Mouse (Mus musculus) MEL (cell line): ENCODE results near the gene Sparcl1. TPM values are rescaled to one million over a fixed set of nuclear protein-coding genes. Genes with fewer than 3 reads are reported as not detected.

ENCODE experiments used
- DNase-seq: peaks from one replicate; pipeline ENCODE4 v3.0.0; 2011; ENCODE audit warnings: low read depth, low spot score
- H3K27ac ChIP-seq: 2 replicates; pipeline ENCODE4 v1.5.1; 2012; ENCODE audit warnings: low read depth, mild to moderate bottlenecking, control low read depth, low read length, moderate library complexity; ENCODE audit not compliant: control insufficient read depth
- H3K27me3 ChIP-seq, 2 experiments: fragments of 150-350 bp in 1 of 2; sonication (generic) in 1 of 2; 2 replicates each; pipeline ENCODE4 v1.6.1; 2012; ENCODE audit warnings: low read length in 2 of 2, mild to moderate bottlenecking in 2 of 2, improper control_type of control experiment in 1 of 2, moderate library complexity in 1 of 2; ENCODE audit not compliant: insufficient read depth in 2 of 2, control insufficient read depth in 1 of 2
- H3K36me3 ChIP-seq, 2 experiments: 2 replicates each; pipeline ENCODE4 v1.6.1; 2012 to 2014; ENCODE audit warnings: low read length in 2 of 2, improper control_type of control experiment in 1 of 2, inconsistent platforms in 1 of 2, mild to moderate bottlenecking in 1 of 2; ENCODE audit not compliant: insufficient read depth in 2 of 2, control insufficient read depth in 1 of 2
- H3K4me1 ChIP-seq, 2 experiments: fragments of 150-350 bp in 1 of 2; sonication (generic) in 1 of 2; 2 replicates each; pipeline ENCODE4 v1.6.1; 2012; ENCODE audit warnings: low read length in 2 of 2, improper control_type of control experiment in 1 of 2, mild to moderate bottlenecking in 1 of 2; ENCODE audit not compliant: insufficient read depth in 2 of 2, control insufficient read depth in 1 of 2
- H3K4me3 ChIP-seq, 2 experiments: fragments of 150-350 bp in 1 of 2; sonication (generic) in 1 of 2; 2 replicates each; pipeline ENCODE4 v1.5.1; 2012; ENCODE audit warnings: low read depth in 2 of 2, low read length in 2 of 2, mild to moderate bottlenecking in 2 of 2, moderate library complexity in 2 of 2, control low read depth in 1 of 2, improper control_type of control experiment in 1 of 2; ENCODE audit not compliant: control insufficient read depth in 1 of 2, insufficient read depth in 1 of 2
- H3K79me2 ChIP-seq: 2 replicates; pipeline ENCODE4 v1.6.1; 2012; ENCODE audit warnings: mild to moderate bottlenecking, low read length, moderate library complexity; ENCODE audit not compliant: control insufficient read depth, poor library complexity, insufficient read depth
- H3K9ac ChIP-seq: 2 replicates; pipeline ENCODE4 v1.6.1; 2012; ENCODE audit warnings: low read depth, mild to moderate bottlenecking, control low read depth, low read length, moderate library complexity; ENCODE audit not compliant: control insufficient read depth, poor library complexity, severe bottlenecking
- H3K9me3 ChIP-seq: fragments of 150-350 bp; sonication (generic); replicated peaks from 2 replicates; pipeline ENCODE4 v1.6.1; 2012; ENCODE audit warnings: mild to moderate bottlenecking, low read length, improper control_type of control experiment, moderate library complexity; ENCODE audit not compliant: insufficient read depth
- CHD1 ChIP-seq: IDR thresholded peaks from 2 replicates; pipeline ENCODE4 v1.6.1; 2012; ENCODE audit warnings: low read depth, mild to moderate bottlenecking, inconsistent platforms, low read length, improper control_type of control experiment
- E2F4 ChIP-seq: IDR thresholded peaks from 2 replicates; pipeline ENCODE4 v1.6.1; 2011; ENCODE audit warnings: low read depth, low read length, improper control_type of control experiment, borderline replicate concordance
- EP300 ChIP-seq, 2 experiments: IDR thresholded peaks; 2 replicates each; pipeline ENCODE4 v1.6.1; 2011; ENCODE audit warnings: improper control_type of control experiment in 2 of 2, low read length in 2 of 2, low read depth in 1 of 2, mild to moderate bottlenecking in 1 of 2
- GABPA ChIP-seq: IDR thresholded peaks from 2 replicates; pipeline ENCODE4 v1.6.1; 2012; ENCODE audit warnings: low read depth, mild to moderate bottlenecking, inconsistent platforms, low read length, improper control_type of control experiment, moderate library complexity
- GATA1 ChIP-seq: IDR thresholded peaks from 2 replicates; pipeline ENCODE4 v1.6.1; 2011; ENCODE audit warnings: low read depth, low read length, improper control_type of control experiment
- MAZ ChIP-seq: IDR thresholded peaks from 2 replicates; pipeline ENCODE4 v1.6.1; 2012; ENCODE audit warnings: low read depth, mild to moderate bottlenecking, inconsistent platforms, low read length, improper control_type of control experiment
- MYB ChIP-seq: IDR thresholded peaks from 2 replicates; pipeline ENCODE4 v1.6.1; 2011; ENCODE audit warnings: mild to moderate bottlenecking, low read depth, low read length, improper control_type of control experiment
- POLR2A ChIP-seq, 2 experiments: IDR thresholded peaks; 2 replicates each; pipeline ENCODE4 v1.6.1; 2011 to 2012; ENCODE audit warnings: low read length in 2 of 2, mild to moderate bottlenecking in 2 of 2, control low read depth in 1 of 2, improper control_type of control experiment in 1 of 2, low read depth in 1 of 2, moderate library complexity in 1 of 2; ENCODE audit not compliant: control insufficient read depth in 1 of 2, insufficient read depth in 1 of 2, poor library complexity in 1 of 2
- POLR2AphosphoS5 ChIP-seq: IDR thresholded peaks from 2 replicates; pipeline ENCODE4 v1.6.1; 2012; ENCODE audit warnings: low read depth, borderline replicate concordance, mild to moderate bottlenecking, inconsistent platforms, low read length, moderate library complexity, mixed read lengths
- TAL1 ChIP-seq: IDR thresholded peaks from 2 replicates; pipeline ENCODE4 v1.6.1; 2012; ENCODE audit warnings: mild to moderate bottlenecking, inconsistent platforms, low read length, moderate library complexity, mixed read lengths
- TCF12 ChIP-seq: IDR thresholded peaks from 2 replicates; pipeline ENCODE4 v1.6.1; 2014; ENCODE audit warnings: low read depth, mild to moderate bottlenecking, inconsistent platforms, low read length, improper control_type of control experiment, moderate library complexity
- USF2 ChIP-seq, 2 experiments: IDR thresholded peaks; 2 replicates each; pipeline ENCODE4 v1.6.1; 2011 to 2012; ENCODE audit warnings: improper control_type of control experiment in 2 of 2, low read length in 2 of 2, borderline replicate concordance in 1 of 2, inconsistent platforms in 1 of 2, low read depth in 1 of 2, mild to moderate bottlenecking in 1 of 2; ENCODE audit not compliant: insufficient read depth in 1 of 2
- ZMIZ1 ChIP-seq: IDR thresholded peaks from 2 replicates; pipeline ENCODE4 v1.6.1; 2012; ENCODE audit warnings: low read depth, mild to moderate bottlenecking, inconsistent platforms, low read length, improper control_type of control experiment, moderate library complexity
- polyA plus RNA-seq, 2 experiments: library from polyadenylated mRNA; stranded (reverse) in 1 of 2; unstranded in 1 of 2; fragments of >175 nt in 1 of 2; fragments of >200 nt in 1 of 2; gene quantifications; 2 replicates each; pipeline versions ENCODE4 v1.2.1 to v1.2.4; 2012; ENCODE audit warnings: low replicate concordance in 2 of 2, low read depth in 1 of 2; ENCODE audit not compliant: insufficient read length in 2 of 2, insufficient read depth in 1 of 2, missing spikeins in 1 of 2
- total RNA-seq: library from RNA; depleted of rRNA; stranded (reverse); fragments of 300-350 nt; gene quantifications from 2 replicates; pipeline ENCODE4 v1.2.3, GENCODE M21; 2012; rRNA removed

Sparcl1 gene
- total and polyA plus RNA-seq, 3 experiments, result not detected

DNA sequence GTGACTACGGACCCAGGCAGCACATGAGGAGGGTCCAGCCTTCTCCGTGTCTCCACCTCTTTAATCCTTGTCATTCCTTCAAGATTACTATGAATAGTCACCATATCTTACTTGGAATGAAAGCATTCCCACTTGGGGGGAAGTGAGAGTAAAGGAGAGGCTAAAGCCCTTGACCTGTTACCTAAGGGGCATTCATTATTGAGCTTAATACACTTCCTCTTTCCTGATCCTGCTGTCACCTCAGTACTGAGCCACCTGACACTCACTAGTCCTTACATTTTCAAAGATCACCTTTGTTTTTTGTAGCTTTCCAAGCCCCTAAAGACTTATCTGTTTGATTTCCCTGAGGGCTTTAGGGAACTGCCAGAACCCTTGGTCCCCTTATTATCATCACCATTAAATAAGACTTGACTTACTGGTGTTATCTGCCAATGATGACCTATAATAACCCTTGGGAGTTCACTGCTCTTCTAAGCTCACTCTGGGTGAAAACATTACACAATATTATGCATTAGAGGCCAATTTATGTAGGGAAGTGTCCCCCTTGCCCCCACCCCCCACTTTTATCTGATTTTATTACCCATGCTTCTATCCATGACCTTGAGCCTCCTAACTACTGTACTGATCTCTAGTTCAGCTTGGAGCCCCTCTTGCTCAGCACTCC, 81.0 kb downstream of the Sparcl1 start:
- H3K36me3 ChIP-seq, result peaks cover 0 to 10% of the 10 kb centered on the region in 2 experiments; a peak in 2 of 4 replicates
- no peak overlapping the region for H3K9ac ChIP-seq
- DNase-seq, result peak; percentile 40
- H3K9me3 ChIP-seq, result no peaks in the 10 kb centered on the region
- TF ChIP-seq CHD1 (no peak), MAZ (no peak), POLR2A (IDR thresholded peaks at IDR 0.05; ENCODE audit: control insufficient read depth in 1 of 2, insufficient read depth in 1 of 2, low read depth in 1 of 2, low read length in 2 of 2, poor library complexity in 1 of 2) (no peak), GATA1 (peak; percentile 39), ZMIZ1 (no peak), E2F4 (no peak), TAL1 (no peak), POLR2AphosphoS5 (no peak), USF2 (IDR thresholded peaks at IDR 0.05; ENCODE audit: borderline replicate concordance in 1 of 2, insufficient read depth in 1 of 2, low read depth in 1 of 2, low read length in 2 of 2) (no peak), GABPA (no peak), TCF12 (no peak), MYB (no peak), EP300 (IDR thresholded peaks at IDR 0.05; ENCODE audit: low read depth in 1 of 2, low read length in 2 of 2) (peak; percentile 19 to 26; a peak in 2 of 4 replicates)
- no peaks in the 10 kb centered on the region for H3K79me2 ChIP-seq
- H3K27ac ChIP-seq, result 0 out of 2 replicates have a peak overlapping the region, but pooled peaks have one; percentile 6
- H3K4me1 ChIP-seq, result peaks cover 10 to 14% of the 10 kb centered on the region in 2 experiments
- H3K4me3 ChIP-seq, result no peak overlapping the region
- H3K27me3 ChIP-seq, result no peaks in the 10 kb centered on the region

Other genes starting within 250 kb of the Sparcl1 start
- gene Klhl8, start 202.5 kb downstream of the Sparcl1 start, total RNA-seq, result 5.1 and 6.2 TPM in 2 replicates
- 1 to 10 TPM in 1 of 2 experiments, not detected in 1; 5.6 TPM for gene Klhl8, start 202.5 kb downstream of the Sparcl1 start, polyA plus RNA-seq
- gene Hsd17b13, start 136.3 kb downstream of the Sparcl1 start, total RNA-seq, result not detected in 2 replicates
- under 1 TPM in 1 of 2 experiments, not detected in 1; 0.08 TPM for gene Hsd17b13, start 136.3 kb downstream of the Sparcl1 start, polyA plus RNA-seq
- gene Hsd17b11, start 91.8 kb downstream of the Sparcl1 start, total RNA-seq, result 8.7 and 11.2 TPM in 2 replicates
- gene Hsd17b11, start 91.8 kb downstream of the Sparcl1 start, polyA plus RNA-seq, result 10 to 100 TPM in 1 of 2 experiments, not detected in 1; 16.0 TPM
- gene Nudt9, start 67.4 kb downstream of the Sparcl1 start, total RNA-seq, result 83.2 and 102 TPM in 2 replicates
- 100 to 1,000 TPM in 1 of 2 experiments, not detected in 1; 125 TPM for gene Nudt9, start 67.4 kb downstream of the Sparcl1 start, polyA plus RNA-seq
- not detected in 2 replicates for gene Gm17660, start 36.1 kb downstream of the Sparcl1 start, total RNA-seq
- not detected for gene Gm17660, start 36.1 kb downstream of the Sparcl1 start, polyA plus RNA-seq
- 0.03 TPM in 1 of 2 replicates, not detected in the other for gene Dspp, start 57.0 kb upstream of the Sparcl1 start, total RNA-seq
- not detected for gene Dspp, start 57.0 kb upstream of the Sparcl1 start, polyA plus RNA-seq
- not detected in 2 replicates for gene Dmp1, start 88.9 kb upstream of the Sparcl1 start, total RNA-seq
- gene Dmp1, start 88.9 kb upstream of the Sparcl1 start, polyA plus RNA-seq, result not detected
- gene Ibsp, start 185.4 kb upstream of the Sparcl1 start, total RNA-seq, result not detected in 2 replicates
- not detected for gene Ibsp, start 185.4 kb upstream of the Sparcl1 start, polyA plus RNA-seq
- not detected in 2 replicates for gene Mepe, start 211.6 kb upstream of the Sparcl1 start, total RNA-seq
- not detected for gene Mepe, start 211.6 kb upstream of the Sparcl1 start, polyA plus RNA-seq